Mouse (Mus musculus) megakaryocyte, embryonic 14.5 days (primary cell): Measurements from ENCODE around the gene Arnt2.

Source experiments
- FLI1 ChIP-seq: IDR thresholded peaks from 2 replicates; pipeline ENCODE4 v1.6.1; 2012; ENCODE audit warnings: low read length, inconsistent platforms, mixed read lengths
- GATA1 ChIP-seq: IDR thresholded peaks from 3 replicates; pipeline ENCODE4 v1.6.1; 2012; ENCODE audit warnings: mixed read lengths, low read length, inconsistent platforms, borderline replicate concordance

- TF ChIP-seq GATA1 (no peak), FLI1 (no peak)
Measured at GRCm38 (mm10) chr7:84447740-84448435, 37.9 kb upstream of the Arnt2 start.
